Mouse (Mus musculus): ENCODE measurements around the gene Med20.

The Med20 gene

DNA sequence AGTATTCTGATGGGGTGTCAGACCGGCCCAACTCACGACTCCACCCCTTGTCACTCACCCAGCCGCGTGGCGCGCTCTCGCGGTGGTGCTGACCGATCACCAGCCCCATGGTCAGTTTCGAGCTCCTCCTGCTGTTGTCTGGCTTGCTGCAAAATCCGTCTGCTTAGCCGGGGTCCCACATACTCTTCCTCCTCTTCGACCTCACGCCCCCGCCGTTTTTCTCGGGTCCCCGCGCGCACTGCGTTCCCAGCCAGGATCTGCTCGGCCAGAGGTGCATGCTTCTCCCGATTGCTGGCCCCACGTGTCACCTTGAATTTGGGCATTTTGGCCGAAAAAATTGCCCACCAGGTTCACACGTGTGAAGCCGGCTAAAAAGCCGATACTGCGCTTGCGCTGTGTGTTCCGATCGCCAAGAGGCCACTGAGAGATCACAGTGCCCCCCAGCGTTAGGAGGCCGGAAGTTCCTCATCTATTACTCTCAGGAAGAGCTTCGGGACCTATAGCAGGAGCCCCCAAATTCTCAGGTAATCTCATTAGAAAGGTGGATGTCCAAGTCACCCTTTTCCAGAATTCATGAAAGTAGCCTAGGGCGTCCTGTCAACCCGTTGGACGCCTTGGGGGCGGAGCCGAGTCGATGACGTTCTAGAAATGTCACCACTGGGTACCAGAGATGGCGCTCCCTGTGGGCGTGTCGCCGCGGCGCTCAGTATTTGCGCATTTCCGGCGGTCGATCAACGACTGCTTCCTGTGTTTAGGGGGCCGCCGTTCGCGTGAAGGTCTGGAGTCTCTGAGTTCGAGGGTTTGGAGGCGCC, at the start of gene Med20, which contains the start of the genes Bysl and Gm20517:
Gene Med20, plus strand, starts transcription at position 734 of the 812 bp plus-strand sequence.
Gene Bysl, minus strand, starts transcription at position 644 of the 812 bp plus-strand sequence.
Gene Gm20517, plus strand, starts transcription at position 741 of the 812 bp plus-strand sequence.
- peak; percentile 93 for DNase-seq (ENCODE audit: low spot score)

DNA sequence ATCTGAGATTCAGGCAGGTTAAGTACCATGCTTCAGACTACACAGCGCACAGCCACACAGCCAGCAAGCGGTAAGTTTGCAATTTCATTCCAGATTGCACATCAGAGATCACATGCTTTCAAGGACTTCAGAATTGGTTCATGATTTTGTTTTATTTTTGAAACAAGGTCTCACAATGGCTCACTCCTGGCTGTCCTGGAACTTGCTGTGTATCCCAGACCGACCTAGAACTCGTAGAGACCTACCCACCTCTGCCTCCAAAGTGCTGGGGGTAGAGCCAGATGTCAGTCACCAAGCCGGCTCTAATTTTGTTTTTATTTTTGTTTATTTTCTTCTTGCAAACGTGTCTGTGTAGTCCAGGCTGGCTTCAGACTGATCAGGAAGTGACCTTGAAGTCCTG, 48.5 kb upstream of the Med20 start:
- DNase-seq (ENCODE audit: low spot score), result no peak

DNA sequence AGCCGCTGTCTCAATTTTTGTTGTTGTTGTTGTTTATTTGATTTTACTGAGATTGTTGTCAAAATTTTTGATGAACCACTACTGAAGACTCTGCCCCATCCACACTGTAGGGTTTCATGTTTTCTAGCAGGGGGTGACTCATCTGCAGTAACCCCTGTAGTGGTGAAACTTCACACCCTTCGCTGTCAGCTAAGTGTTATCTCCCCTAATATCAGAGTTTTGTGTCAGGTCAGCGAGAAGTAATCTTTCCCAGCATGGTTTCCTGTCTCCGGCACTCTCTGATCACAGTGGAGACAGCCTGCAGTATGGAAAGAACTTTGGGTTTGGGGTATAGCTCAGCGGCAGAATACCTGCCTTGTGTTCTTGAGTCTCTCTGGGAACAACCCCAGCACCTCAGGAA, 46.8 kb upstream of the Med20 start:
- DNase-seq (ENCODE audit: low spot score), result no peak

DNA sequence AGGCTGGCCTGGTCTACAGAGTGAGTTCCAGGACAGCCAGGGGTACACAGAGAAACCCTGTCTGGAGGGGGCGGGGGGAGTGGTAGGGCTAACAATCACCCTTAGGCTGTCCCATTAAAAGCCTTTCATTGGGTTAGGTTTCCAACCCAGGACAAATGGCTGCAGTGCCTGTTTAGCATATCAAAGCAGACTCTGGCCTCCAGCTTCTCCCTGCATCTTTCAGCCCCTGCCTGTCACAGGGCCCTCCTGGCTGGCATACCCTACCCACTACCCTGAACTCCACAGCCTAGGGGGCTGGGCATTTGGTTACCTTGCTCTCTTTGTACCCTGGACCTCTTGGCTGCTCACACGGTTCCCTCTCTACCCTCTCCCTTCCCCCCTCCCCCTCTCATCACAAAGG, 45.2 kb upstream of the Med20 start:
- no peak for DNase-seq (ENCODE audit: low spot score)

DNA sequence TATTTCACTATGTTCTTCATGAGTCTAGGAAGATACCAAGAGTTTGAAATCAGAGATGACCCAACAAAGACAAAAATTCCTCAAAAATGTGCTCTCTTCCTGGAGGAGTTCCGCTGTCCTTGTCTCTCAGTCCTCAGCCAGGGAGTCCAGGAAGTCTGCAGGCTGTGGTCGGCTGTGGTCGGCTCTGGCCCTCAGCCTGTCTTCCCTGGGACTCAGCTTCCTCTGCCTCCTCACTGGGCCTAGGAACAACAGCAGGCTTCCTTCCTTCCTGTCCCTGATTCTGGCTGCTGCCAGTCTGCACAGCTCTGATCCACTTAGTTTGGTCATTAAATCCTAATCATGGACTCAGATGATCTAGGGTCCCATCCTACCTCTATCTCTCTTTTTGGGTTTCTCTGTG, 44.1 kb upstream of the Med20 start:
- no peak for DNase-seq (ENCODE audit: low spot score)

DNA sequence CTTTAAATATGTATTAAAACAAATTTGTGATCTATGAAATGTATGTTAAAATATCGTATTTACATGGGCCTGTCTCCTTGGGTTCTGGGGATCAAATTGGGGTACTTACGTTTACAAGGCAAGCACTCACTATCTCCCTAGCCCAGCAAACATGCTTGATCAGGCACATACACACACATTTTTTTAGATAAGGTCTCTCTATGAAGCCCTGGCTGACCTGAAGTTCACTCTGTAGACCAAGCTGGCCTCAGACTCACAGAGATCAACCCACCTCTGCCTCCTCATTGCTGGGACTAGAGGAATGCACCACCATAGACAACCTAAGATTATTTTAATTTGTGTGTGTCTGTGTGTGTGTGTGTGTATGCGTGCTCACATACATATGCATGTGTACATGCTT, 43.0 kb upstream of the Med20 start:
- DNase-seq (ENCODE audit: low spot score), result no peak

DNA sequence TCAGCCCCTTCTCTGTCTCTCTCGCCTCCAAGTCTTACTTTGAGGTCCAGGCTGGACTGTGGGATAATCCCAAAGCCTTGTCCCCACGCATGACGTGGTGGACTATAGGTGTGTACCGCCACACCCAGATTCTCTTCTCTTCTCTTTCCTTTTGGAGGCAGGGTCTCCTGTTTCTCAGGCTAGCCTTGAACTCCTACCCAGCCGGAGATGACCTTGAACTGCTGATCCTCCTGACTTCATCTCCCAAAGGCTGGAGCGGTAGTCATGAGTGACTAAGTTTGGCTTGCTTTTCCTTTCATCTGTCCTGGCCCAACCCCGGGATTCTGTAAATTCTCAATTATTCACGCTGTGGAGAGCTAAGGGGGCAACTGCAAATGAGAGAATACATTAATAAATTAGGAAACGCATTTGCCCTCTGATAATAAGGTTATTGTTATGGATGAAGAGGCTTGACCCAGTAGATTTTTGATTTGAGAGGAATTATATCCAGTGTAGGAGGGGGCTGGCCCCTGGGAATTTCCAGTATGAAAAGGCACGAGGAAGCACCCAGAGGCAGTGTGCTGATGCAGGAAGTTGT, 42.3 kb upstream of the Med20 start:
- DNase-seq (ENCODE audit: low spot score), result no peak

DNA sequence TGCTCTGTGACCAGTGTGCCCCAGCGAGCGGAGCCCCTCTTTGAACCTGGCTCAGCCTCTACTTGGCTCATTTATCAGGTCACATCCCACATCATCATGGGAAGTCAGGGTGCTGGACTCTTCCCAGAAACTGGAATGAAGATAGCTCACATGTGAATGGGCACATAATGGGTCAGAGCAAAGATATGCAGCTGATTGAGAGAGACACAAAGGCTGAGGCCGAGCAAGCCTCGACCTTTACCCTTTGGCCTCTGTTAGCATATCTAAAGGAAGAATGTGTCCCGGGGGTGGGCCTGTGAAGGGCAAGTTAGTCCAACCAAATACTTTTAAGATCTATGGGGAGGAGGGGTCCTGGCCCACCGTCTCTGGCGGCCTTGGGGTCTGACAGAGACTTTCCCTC, 39.8 kb upstream of the Med20 start:
- no peak for DNase-seq (ENCODE audit: low spot score)

DNA sequence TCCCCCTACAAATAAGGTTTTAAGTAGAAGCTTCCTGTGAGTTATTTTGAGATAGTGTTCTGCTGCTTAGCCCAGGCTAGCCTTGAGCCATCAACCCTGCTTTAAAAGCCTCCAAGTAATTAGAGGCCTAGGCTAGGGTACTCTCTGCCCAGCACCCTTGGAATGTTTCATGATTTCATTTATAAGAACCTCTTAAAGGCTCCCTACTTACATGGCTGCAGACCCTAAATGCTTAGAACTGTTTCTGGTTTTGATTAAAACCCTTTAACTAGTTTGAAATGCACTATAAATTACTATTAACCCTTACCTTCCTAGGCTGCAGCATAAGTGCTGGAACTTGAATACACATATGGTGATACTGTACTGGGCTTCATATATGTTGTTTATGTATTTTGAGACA, 38.9 kb upstream of the Med20 start:
- DNase-seq (ENCODE audit: low spot score), result no peak

DNA sequence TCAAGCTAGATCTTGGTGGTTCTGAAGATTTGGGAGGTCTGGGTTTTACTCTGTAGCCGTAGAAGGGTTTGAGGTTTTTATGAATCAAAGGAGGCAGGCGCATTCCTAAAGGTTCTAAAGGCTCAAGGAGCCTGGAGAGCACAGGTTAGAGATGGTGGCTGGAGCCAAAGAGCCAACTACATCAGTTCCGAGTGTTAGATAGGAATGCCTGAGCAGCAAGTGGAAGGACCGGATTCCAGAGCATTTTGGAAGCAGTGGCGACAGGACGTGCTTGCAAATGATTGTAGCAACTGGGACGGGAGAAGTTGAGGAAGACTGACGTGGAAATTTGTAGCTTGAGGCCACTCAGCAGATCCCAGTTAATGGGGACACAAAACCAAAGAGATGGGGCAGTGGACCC, 37.4 kb upstream of the Med20 start:
- no peak for DNase-seq (ENCODE audit: low spot score)

DNA sequence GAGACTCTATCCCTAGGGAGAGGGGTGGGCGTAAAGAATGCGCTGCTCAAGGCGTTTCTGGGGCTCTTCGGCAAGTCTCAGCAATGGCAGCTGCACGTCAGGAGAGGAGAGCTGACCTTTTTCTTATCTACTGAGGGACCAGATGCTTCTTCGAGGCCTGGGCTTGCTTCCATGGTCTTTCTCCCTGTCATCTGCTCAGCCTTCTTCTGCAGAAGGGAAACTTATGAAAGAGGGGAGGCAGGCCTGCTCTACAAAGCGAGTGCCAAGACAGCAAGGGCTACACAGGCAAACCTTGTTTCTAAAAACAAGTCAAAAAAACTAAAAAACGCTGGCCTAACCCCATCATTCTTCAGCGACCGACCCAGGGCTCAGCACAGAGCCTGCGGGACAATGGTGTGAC, 36.6 kb upstream of the Med20 start:
- DNase-seq (ENCODE audit: low spot score), result no peak

DNA sequence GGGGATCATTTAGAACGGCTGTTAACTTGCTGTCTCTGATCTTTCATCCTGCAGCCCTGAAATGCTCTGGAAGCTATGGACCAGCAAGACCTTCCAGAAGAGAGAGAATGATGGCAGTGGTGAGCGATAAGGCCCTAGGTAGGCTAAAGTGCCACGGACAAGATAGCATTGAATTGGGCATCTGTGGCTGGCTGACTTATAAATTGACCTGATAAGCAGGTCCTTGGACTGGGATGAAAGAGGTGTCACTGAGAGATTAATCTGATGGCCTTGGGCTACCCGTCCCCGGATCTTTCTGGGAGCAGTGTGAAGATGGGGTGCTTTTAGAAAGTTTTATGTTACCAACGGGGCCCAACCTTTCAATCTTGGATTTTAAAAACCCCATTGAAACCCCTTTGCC, 32.7 kb upstream of the Med20 start:
- no peak for DNase-seq (ENCODE audit: low spot score)

DNA sequence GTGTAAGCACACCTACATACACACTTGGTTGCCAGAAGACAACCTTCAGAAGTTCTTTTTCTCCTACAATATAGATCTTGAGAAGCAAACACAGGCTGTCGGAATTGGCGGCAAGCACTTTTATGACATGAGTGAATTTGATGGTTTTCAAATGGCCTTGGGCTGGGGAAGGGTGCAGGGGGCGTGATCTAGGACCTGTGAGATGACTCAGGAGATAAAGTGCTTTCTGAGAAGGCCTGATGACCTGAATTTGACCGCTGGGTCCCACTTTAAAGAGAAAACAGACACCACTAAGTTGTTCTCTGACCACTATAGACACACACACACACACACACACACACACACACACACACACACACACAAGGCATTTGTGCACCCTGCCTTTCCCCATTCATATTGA, 30.4 kb upstream of the Med20 start:
- DNase-seq (ENCODE audit: low spot score), result no peak

DNA sequence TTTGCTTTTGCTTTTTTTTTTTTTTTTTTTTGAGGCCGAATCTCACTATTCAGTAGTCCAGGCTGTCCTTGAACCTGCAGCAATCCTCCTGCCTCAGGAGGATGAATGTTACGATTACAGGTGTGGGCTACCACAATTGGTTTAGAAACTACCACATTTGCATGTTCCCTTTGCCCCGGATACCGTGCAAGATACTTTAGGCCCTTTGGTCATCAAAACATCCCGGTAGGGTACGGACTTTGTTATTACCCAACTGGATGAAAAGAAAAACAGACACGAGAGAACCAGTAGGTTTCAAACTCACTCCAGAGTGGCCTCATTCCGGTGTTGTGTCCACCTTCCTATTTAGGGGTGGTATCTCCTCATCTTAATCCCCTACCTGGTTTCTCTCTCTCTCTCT, 22.9 kb upstream of the Med20 start:
- DNase-seq (ENCODE audit: low spot score), result no peak

DNA sequence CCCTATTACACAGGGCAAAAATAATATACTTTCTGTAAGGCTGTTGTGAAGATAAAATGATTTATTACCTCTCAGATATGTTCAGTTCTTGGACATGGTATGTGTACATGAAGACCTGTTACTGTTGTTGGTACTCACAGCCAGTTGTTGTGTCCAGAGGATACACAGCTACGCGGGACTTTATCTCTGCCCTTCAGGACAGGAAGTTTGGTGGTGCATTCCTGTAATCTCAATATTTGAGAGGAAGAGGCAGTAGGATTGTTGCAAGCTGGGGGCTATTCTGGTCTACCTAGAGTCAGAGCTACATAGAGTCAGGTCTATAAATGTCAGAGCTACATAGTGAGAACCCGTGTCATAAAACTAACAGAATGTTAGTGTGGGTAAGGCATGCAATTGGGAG, 20.3 kb upstream of the Med20 start:
- no peak for DNase-seq (ENCODE audit: low spot score)

DNA sequence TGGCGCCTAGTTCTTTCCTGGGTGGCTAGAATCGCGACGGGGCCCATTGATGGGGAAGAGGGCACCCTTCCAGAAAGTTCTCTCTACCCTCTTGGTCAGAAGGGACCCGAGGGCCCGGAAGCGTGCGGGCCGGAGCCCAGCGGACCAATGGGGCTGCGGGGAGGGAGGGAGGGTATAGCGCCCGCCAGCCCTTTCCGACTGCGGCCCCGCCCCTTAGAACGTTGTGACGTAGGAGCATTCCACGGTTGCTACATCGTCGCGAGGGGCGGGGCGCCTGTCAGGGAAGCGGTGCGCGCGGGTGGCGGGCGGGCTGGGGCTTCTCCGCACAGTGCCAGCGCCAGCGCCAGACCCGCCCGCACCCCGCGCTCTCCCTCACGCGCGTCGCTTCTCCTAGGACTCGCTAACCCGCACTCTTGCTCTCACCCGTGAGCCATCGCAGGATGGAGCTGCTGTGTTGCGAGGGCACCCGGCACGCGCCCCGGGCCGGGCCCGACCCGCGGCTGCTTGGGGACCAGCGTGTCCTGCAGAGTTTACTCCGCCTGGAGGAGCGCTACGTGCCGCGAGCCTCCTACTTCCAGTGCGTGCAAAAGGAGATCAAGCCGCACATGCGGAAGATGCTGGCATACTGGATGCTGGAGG, 18.0 kb upstream of the Med20 start:
- peak; percentile 85 for DNase-seq (ENCODE audit: low spot score)

DNA sequence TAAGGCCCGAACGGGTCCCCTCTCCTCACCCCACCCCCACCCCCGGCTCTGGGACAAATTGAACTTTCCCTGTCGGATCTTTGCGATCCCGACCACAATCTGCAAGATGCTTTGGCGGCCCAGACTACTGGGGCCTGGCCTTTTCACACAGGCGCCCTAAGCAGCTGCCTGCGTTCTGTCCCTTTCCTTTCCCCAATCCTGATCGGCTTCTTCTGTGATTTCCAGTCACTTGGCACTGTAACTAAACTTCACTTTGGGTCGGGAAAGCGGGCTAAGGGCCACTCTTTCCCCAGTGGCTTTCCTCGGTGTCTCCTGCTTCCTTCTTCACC, 17.6 kb upstream of the Med20 start:
- DNase-seq (ENCODE audit: low spot score), result no peak

DNA sequence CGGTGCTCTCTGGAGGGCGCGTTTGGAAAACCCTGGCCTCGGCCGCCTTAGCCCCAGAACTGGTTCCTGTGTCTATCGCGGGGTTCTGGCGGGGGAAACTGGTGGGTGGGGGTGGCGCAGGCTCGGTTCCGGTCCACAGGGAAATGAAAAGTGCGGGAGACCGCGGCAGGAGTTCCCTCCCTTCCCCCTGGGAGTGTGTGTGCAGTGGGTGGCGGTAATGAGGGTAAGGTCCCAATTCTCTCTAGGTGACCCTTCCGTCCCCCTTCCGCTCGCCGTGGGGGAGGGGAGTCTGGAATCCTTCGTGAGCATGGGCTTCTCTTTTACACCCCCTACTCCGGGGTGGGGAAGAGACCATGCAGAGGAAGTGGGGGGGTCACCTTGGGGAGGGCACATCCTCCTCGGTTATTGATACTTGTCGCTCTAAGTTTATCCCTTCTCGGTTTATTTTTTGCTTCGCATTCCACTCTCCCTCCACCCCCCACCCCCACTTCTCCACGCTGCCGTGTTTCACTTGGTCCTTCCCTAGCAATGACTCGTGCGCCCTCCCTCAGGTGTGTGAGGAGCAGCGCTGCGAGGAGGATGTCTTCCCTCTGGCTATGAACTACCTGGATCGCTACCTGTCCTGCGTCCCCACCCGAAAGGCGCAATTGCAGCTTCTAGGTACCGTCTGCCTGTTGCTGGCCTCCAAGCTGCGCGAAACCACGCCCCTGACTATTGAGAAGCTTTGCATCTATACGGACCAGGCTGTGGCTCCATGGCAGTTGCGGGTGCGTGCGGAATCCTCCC, 17.0 kb upstream of the Med20 start:
- peak; percentile 32 for DNase-seq (ENCODE audit: low spot score)

DNA sequence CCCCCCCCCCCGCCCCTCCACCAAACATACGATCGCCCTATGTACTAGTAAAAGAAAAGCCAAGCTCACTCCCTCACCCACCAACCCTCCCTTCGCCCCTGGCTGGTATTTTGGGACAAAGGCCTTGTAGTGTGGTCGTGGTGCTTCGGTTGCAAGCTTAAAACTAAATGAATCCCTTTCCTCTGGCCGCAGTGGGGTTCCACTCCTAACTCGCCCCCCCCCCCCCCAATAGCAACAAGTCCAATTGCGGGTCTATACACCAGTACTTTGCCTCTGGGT, 16.5 kb upstream of the Med20 start:
- no peak for DNase-seq (ENCODE audit: low spot score)

DNA sequence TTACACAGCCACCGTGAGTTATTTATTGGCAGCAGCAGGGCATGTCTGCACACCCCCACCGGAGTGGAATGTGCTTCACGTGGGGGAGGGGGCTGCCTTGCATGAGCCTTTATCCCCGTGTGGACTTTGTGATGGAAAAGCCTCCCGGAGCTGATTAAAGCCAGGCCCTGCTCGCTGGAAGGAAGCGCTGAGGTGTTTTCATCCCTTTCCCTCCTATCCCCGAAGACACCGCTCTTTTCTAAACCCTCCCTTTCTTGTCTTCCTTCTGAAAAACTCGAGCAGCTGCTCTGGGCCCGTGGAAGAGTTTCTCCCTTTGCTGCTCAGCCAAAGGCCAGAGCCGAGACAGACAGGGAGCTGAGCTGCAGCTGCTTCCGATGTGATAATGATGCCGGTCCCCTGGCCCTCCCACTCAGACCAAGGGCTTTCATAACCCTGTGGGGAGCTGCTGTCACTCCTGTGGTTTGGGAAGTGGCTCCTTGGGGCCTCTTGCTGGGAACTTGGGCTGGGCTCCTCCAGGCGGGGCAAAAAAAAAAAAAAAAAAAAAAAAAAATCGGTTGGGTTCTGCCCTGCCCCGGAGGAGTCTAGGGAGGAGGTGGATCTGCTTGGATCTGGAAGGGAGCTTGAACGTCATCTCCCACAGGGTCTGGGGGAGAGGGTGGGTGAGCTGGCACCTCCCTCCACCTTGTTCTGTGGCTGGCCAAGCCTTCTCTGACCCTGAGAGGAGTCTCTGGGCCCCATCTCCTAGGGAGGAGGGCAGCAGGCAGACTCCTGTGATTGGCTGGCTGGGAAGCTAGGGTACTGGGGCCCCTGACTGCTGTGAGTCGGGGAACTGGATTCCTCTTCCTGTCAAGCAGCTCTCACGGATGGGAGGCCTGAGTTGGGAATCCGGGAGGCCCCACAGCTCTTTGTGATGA, 15.9 kb upstream of the Med20 start:
- DNase-seq (ENCODE audit: low spot score), result peak; percentile 34

DNA sequence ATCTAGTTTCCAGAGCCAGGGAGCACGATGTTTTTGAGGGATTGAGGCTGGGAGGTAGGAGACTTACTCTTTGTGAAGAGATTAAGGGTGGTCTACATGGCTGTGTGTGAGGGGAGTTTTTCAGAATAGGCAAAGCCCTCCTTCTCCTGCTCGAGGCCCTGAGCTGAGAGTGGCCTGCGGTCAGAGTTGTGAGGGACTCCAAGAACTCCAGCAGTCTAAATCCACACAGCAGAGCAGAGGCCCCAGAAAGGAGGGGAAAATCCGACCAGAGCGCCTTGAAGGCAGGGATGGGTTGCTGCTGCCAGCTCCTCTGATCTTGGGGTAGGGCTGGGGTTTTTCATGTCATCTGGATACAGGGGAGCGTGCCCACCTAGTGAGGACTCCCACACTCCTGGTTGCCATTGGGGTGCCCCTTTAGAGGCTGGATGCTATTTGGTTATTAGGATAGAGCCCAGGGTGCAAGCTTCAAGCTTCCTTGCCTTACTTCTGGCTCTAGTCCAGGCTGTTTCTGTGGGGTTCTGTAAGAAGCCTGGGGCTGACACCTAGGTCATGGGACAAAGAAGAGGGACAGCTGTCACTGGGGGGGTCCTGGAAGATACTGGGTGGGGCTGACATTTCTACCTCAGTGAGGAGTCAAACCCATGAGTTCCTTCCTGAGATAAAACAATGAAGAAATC, 15.1 kb upstream of the Med20 start:
- no peak for DNase-seq (ENCODE audit: low spot score)
